Mouse (Mus musculus) heart, adult 2 months (tissue): Measurements from ENCODE around the gene Gm5475.

Experiments
- CTCF ChIP-seq: fragments of 200-600 bp; IDR thresholded peaks from 2 replicates; pipeline ENCODE4 v1.8.1; 2022; ENCODE audit warnings: antibody characterized with exemption, mild to moderate bottlenecking, moderate library complexity
- EP300 ChIP-seq: fragments of 200-500 bp; IDR thresholded peaks from 2 replicates; pipeline ENCODE4 v1.6.1; 2011; ENCODE audit warnings: low read depth, low read length, control low read depth; ENCODE audit not compliant: insufficient read depth
- POLR2A ChIP-seq: fragments of 200-500 bp; IDR thresholded peaks from 2 replicates; pipeline ENCODE4 v1.6.1; 2011; ENCODE audit warnings: mild to moderate bottlenecking, low read depth, low read length, control low read depth; ENCODE audit not compliant: insufficient read depth

DNA sequence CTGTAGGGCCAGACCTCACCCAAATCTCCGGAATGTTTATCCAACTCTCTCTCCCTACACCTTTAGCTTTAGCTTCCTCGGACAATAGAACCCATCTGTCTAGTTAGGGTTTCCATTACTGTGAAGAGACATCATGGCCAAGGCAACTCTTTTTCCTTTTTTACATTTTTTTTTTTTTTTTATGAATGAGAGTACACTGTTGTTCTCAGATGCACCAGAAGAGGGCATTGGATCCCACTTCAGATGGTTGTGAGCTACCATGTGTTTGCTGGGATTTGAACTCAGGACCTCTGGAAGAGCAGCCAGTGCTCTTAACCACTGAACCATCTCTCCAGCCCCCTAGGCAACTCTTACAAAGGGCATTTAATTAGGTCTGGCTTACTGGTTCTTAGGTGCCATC lies 43.5 kb downstream of the Gm5475 start:
- TF ChIP-seq POLR2A: no peak
- peak; percentile 29 for TF ChIP-seq CTCF
- no peak for TF ChIP-seq EP300
